Mouse (Mus musculus) embryonic facial prominence, embryonic 14.5 days (tissue): ENCODE measurements around the gene Hypk. TPM values are rescaled to one million over a fixed set of nuclear protein-coding genes. Genes with fewer than 3 reads are reported as not detected.
"Not testable (repeated sequence)": the region's sequence is repeated elsewhere in the genome, so short reads cannot be mapped to it uniquely, and the experiment has no call there.

ENCODE experiments used
- ATAC-seq: fragments of 200-750 bp; cut with Nextera tagmentation; 2 replicates; pipeline ENCODE4 v1.8.0; 2017; ENCODE audit warnings: low read depth, moderate number of reproducible peaks, moderate TSS enrichment
- DNase-seq: peaks from one replicate; pipeline ENCODE4 v3.0.0-alpha.2; 2015; ENCODE audit warnings: low spot score
- H3K27ac ChIP-seq: fragments of 300-500 bp; sonication (generic); replicated peaks from 2 replicates; pipeline ENCODE4 v1.5.1; 2014; ENCODE audit warnings: low read depth, mild to moderate bottlenecking, low read length, moderate library complexity
- H3K27me3 ChIP-seq: fragments of 300-500 bp; sonication (generic); replicated peaks from 2 replicates; pipeline ENCODE4 v1.6.1; 2014; ENCODE audit warnings: low read length; ENCODE audit not compliant: control insufficient read depth, insufficient read depth
- H3K36me3 ChIP-seq: fragments of 300-500 bp; sonication (generic); 2 replicates; pipeline ENCODE4 v1.6.1; 2014; ENCODE audit warnings: low read length, mixed read lengths; ENCODE audit not compliant: control insufficient read depth, insufficient read depth
- H3K4me1 ChIP-seq: fragments of 300-500 bp; sonication (generic); 2 replicates; pipeline ENCODE4 v1.6.1; 2014; ENCODE audit warnings: antibody characterized with exemption, low read length; ENCODE audit not compliant: control insufficient read depth, insufficient read depth
- H3K4me2 ChIP-seq: fragments of 300-500 bp; sonication (generic); 2 replicates; pipeline ENCODE4 v1.6.1; 2014; ENCODE audit warnings: low read depth, mild to moderate bottlenecking, low read length, moderate library complexity, mixed read lengths
- H3K4me3 ChIP-seq: fragments of 300-500 bp; sonication (generic); 2 replicates; pipeline ENCODE4 v1.5.1; 2014; ENCODE audit warnings: low read depth, mild to moderate bottlenecking, low read length
- H3K9ac ChIP-seq: fragments of 300-500 bp; sonication (generic); 2 replicates; pipeline ENCODE4 v1.6.1; 2014; ENCODE audit warnings: low read depth, mild to moderate bottlenecking, low read length, moderate library complexity, mixed read lengths
- H3K9me3 ChIP-seq: fragments of 300-500 bp; sonication (generic); 2 replicates; pipeline ENCODE4 v1.6.1; 2016; ENCODE audit warnings: low read length; ENCODE audit not compliant: control insufficient read depth
- WGBS: fragments of 180-500 bp; shearing (Covaris S2); extraction: QIAGEN DNeasy Blood & Tissue Kit; methylation state at CpG from one replicate; pipeline ENCODE4 v1.1.7; 2014; 5-methylcytosine and 5-hydroxymethylcytosine counted together
- microRNA-seq: library from miRNA; unstranded; fragments of <30 nt; microRNA quantifications from one replicate; pipeline ENCODE4, GENCODE M21; 2016; ENCODE audit warnings: borderline number of aligned reads
- polyA plus RNA-seq: library from polyadenylated mRNA; unstranded; fragments of >200 nt; fragmentation: Nextera tagmentation; extraction: Ambion mirVana; gene quantifications from 2 replicates; pipeline ENCODE4 v1.2.1, GENCODE M21; 2014

Gene Hypk
- polyA plus RNA-seq, 1 experiment from 2014 or later = 92.5 TPM

DNA sequence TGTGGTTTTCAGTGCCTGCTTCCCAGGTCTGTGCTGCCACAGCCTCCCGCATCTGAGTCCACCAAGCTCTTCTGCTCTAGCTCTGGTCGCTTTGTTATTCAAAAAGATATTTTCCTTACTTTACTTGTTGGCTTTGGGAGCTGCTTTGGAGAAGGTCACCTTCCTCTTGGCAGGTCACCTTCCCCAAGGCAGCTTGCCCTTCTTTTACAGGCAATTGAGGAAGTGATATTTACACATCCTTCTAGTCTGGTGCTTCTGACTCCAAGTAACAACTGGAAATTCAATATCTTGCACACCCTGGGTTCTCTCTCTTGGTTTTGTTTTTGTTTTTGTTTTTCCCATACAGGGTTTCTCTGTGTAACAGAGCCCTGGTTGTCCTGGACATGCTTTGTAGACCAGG, 31.3 kb downstream of the Hypk start:
- not testable (repeated sequence) for H3K4me1 ChIP-seq, DNase-seq, H3K36me3 ChIP-seq, H3K27ac ChIP-seq, H3K4me3 ChIP-seq, H3K9ac ChIP-seq, ATAC-seq, H3K27me3 ChIP-seq, H3K9me3 ChIP-seq, H3K4me2 ChIP-seq
- 60% methylated on average over 1 of the region's 2 CpGs for WGBS

DNA sequence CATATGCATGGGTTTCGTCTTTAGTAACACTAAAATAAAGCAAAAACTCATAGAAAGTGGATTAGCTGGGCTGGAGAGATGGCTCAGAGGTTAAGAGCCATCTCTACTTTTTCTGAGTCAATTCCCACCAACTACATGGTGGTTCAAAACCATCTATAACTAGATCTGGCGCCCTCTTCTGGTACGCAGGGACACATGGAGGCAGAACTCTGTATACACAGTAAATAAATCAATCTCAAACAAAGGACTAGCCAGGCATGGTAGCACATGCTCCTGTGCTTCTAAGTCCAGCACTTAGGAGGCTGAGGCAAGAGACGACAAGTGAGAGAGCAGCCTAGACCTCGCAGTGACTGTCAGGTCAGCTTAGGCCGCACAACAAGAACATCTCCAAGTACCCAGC, 48.5 kb downstream of the Hypk start:
- H3K4me3 ChIP-seq, H3K4me2 ChIP-seq, H3K27me3 ChIP-seq, ATAC-seq, H3K9me3 ChIP-seq, H3K27ac ChIP-seq, H3K9ac ChIP-seq, DNase-seq, H3K36me3 ChIP-seq, H3K4me1 ChIP-seq: not testable (repeated sequence)
- WGBS = 100% methylated on average over 1 of the region's 6 CpGs

DNA sequence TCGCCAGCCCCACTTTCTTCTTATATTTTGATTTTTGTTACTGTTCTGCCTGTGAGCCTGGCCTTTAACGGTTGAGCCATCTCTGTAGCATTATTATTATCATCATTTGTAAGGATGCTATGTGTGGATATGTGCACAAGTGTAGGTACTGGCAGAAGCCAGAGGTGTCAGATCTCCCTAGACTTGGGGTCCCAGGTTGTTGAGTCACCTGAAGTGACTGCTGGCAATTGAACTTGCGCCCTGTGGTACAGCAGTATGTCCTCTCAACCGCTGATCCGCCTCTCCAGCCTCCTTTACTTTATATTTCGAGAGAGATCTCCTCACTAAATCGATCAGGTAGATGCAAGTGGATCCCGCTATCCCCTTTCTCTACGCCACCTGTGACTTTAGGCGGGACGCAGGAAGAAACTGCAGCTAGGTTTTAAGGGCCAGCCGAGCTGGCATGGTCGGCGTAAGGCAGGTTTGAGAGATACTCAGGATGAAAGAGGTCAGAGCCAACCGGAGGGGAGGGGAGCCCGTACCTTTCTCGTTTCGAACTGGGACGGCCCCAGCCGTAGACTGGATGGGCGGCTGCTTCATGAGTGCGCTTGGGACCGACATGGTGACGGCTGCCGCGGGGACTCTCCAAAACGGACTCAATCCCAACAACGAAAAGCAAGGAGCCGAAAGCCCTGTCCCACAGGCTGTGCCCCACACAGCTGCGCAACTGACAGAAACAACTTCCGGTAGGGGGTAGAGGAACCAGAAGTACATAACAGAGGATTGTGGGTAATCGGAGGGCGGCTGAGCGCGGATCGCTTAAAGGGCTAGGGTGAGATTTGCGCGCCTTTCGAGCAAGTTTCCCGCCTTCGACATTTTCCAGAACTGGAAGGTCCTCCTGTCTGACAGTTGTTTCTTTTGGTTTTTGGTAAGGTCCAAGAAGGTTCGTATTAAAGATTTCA, 53.1 kb downstream of the Hypk start, which contains the start of the genes Mfap1a and Wdr76:
TSS of gene Mfap1a (minus strand) at position 724 of the 941 bp plus-strand sequence.
TSS of gene Wdr76 (plus strand) at position 782 of the 941 bp plus-strand sequence.
- WGBS = 4% methylated on average over 37 of the region's 42 CpGs
- not testable (repeated sequence) for H3K36me3 ChIP-seq, H3K9me3 ChIP-seq, H3K27me3 ChIP-seq, H3K4me1 ChIP-seq, H3K27ac ChIP-seq
- peak; percentile 97 for DNase-seq
- peak within 1 kb of the TSS; percentile 60 for H3K4me3 ChIP-seq
- ATAC-seq = peak; percentile 95
- peak within 1 kb of the TSS; percentile 71 for H3K4me2 ChIP-seq
- H3K9ac ChIP-seq = peak within 1 kb of the TSS; percentile 69

DNA sequence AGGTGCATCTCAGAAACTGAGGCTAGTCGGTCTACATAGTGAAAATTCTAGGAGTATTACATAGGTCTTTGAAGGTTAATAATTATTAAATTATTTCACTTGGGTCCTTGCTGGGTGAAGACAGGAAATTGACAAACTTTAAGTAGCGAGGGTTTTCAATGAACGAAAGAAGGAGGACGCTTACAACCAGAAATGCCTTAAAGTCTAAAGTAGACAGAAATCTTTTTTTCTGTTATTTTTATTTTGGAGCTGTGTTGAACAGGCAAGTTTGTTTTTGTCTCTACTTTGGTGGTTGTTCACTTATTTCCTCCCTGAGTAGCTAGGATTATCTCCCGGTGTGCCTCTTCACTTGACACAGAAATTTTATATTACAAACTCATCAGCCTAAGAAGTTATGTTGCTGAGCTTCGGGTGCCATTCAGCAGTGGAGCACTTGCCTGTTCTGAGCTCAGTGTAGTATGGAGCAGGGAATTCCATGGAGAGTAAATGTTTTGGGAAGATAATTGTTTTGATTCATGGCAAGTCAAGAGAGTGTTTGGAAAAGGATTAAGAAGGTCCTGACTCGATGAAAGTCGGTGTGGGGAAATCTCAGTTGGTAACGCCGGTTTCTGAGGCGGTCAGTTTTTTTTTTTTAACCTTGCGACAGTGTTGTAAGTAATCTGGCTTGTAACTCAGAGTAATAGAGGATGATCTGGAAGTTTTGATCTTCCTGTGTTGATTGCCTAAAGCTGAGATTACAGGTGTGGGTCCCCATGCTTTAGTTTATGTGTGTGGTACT, 54.3 kb downstream of the Hypk start:
- H3K4me1 ChIP-seq = peaks cover 6% of the 10 kb centered on the region; the same call in 1 of the 2 replicates
- peak overlapping the region; percentile 69 for H3K9ac ChIP-seq
- WGBS = 17% methylated on average over 12 of the region's 12 CpGs
- peak overlapping the region; percentile 60 for H3K4me3 ChIP-seq
- ATAC-seq (no peak), DNase-seq (no peak)
- peak overlapping the region; percentile 71 for H3K4me2 ChIP-seq
- no peaks in the 10 kb centered on the region for H3K9me3 ChIP-seq
- H3K36me3 ChIP-seq = peaks cover 19% of the 10 kb centered on the region
- no peak overlapping the region for H3K27ac ChIP-seq
- H3K27me3 ChIP-seq = no peaks in the 10 kb centered on the region

DNA sequence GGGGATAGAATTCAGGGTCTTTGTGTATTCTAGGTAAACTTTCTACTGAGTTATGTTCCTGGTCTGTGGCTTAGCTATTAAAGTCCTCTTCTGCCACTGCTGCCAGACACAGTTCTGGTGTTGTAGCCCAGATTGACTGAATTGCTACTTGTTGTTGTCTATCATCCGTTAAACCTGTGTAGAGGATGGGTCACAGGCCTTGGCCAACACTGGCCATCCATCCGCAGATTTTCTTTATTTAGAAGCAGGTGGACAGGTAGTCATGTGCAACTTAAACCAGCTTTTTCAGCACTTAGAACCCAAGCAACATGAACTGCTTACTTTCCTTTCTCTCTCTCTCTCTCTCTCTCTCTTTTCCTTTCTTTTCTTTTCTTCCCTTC, 54.9 kb downstream of the Hypk start:
- Histone ChIP-seq H3K27me3 (no peaks in the 10 kb centered on the region), H3K36me3 (peaks cover 20% of the 10 kb centered on the region), H3K4me3 (peak overlapping the region; percentile 60), H3K9me3 (no peaks in the 10 kb centered on the region), H3K4me1 (peaks cover 6% of the 10 kb centered on the region; the same call in 1 of the 2 replicates), H3K9ac (peak overlapping the region; percentile 69), H3K4me2 (peak overlapping the region; percentile 71), H3K27ac (no peak overlapping the region)
- 82% methylated on average over 2 of the region's 2 CpGs for WGBS
- DNase-seq (no peak), ATAC-seq (no peak)

Small RNAs within 50 kb of the gene (microRNA-seq; reads per million reads assigned to microRNA genes)
- not detected for gene Gm22953

Other genes starting within 250 kb of the Hypk start
- gene Trp53bp1, start 181.9 kb upstream of the Hypk start, polyA plus RNA-seq = 50.3 and 60.5 TPM in 2 replicates
- 10.9 and 15.8 TPM in 2 replicates for gene Map1a, start 163.7 kb upstream of the Hypk start, polyA plus RNA-seq
- 7.6 and 9.8 TPM in 2 replicates for gene Ppip5k1, start 97.9 kb upstream of the Hypk start, polyA plus RNA-seq
- 21.7 and 31.2 TPM in 2 replicates for gene Ckmt1, start 95.6 kb upstream of the Hypk start, polyA plus RNA-seq
- gene Strc, start 66.1 kb upstream of the Hypk start, polyA plus RNA-seq = 0.04 and 0.07 TPM in 2 replicates
- 572 and 576 TPM in 2 replicates for gene Pdia3, start 39.5 kb upstream of the Hypk start, polyA plus RNA-seq
- 1.7 and 2.1 TPM in 2 replicates for gene Catsper2, start 39.5 kb upstream of the Hypk start, polyA plus RNA-seq
- gene Ell3, start 9.0 kb upstream of the Hypk start, polyA plus RNA-seq = 19.6 and 19.7 TPM in 2 replicates
- 639 and 673 TPM in 2 replicates for gene Serf2, start 4.1 kb upstream of the Hypk start, polyA plus RNA-seq
- 0.24 and 0.32 TPM in 2 replicates for gene Serinc4, start 3.5 kb downstream of the Hypk start, polyA plus RNA-seq
- gene Mfap1b, start 20.8 kb downstream of the Hypk start, polyA plus RNA-seq = 52.4 and 56.7 TPM in 2 replicates
- gene Mfap1a, start 53.4 kb downstream of the Hypk start, polyA plus RNA-seq = 21.9 and 23.3 TPM in 2 replicates
- 5.3 and 5.6 TPM in 2 replicates for gene Wdr76, start 53.4 kb downstream of the Hypk start, polyA plus RNA-seq